Mouse (Mus musculus): ENCODE data around the gene 4922502D21Rik.

The 4922502D21Rik gene

GRCm38 (mm10) chr6:129314655-129315168, 16.9 kb downstream of the 4922502D21Rik start:
- DNase-seq (ENCODE audit: extremely low spot score, low read depth, low spot score), result no peak

- DNase-seq (ENCODE audit: extremely low spot score, low read depth, low spot score), result no peak
Measured at GRCm38 (mm10) chr6:129312499-129312898, 19.1 kb downstream of the 4922502D21Rik start.

GRCm38 (mm10) chr6:129304180-129304579, 27.4 kb downstream of the 4922502D21Rik start:
- no peak for DNase-seq (ENCODE audit: extremely low spot score, low read depth, low spot score)

- DNase-seq (ENCODE audit: extremely low spot score, low read depth, low spot score), result no peak
Measured at GRCm38 (mm10) chr6:129288708-129289107, 42.9 kb downstream of the 4922502D21Rik start.

GRCm38 (mm10) chr6:129284384-129285104, 47.1 kb downstream of the 4922502D21Rik start:
- DNase-seq (ENCODE audit: extremely low spot score, low read depth, low spot score), result no peak

- DNase-seq (ENCODE audit: extremely low spot score, low read depth, low spot score), result no peak
Measured at GRCm38 (mm10) chr6:129283271-129283670, 48.3 kb downstream of the 4922502D21Rik start.

- no peak for DNase-seq (ENCODE audit: extremely low spot score, low read depth, low spot score)
Measured at GRCm38 (mm10) chr6:129276483-129276882, 55.1 kb downstream of the 4922502D21Rik start.

- no peak for DNase-seq (ENCODE audit: extremely low spot score, low read depth, low spot score)
Measured at GRCm38 (mm10) chr6:129275624-129276203, 55.9 kb downstream of the 4922502D21Rik start.

- DNase-seq (ENCODE audit: extremely low spot score, low read depth, low spot score), result no peak
Measured at GRCm38 (mm10) chr6:129275220-129275619, 56.4 kb downstream of the 4922502D21Rik start, which contains the start of gene Cd69. Cd69 (minus strand) TSS chr6:129275436.

- DNase-seq (ENCODE audit: extremely low spot score, low read depth, low spot score), result no peak
Measured at GRCm38 (mm10) chr6:129274476-129274875, 57.1 kb downstream of the 4922502D21Rik start.

GRCm38 (mm10) chr6:129273662-129274061, 57.9 kb downstream of the 4922502D21Rik start:
- no peak for DNase-seq (ENCODE audit: extremely low spot score, low read depth, low spot score)

Data from hindlimb bud, embryonic 11.5 days (tissue).